Mouse (Mus musculus) C2C12 (cell line): ENCODE results near the gene Mepe.

Experiments
- CTCF ChIP-seq: IDR thresholded peaks from one replicate; pipeline ENCODE4 v1.5.1; 2011; ENCODE audit not compliant: control insufficient read depth, insufficient read depth, insufficient read length
- MAX ChIP-seq: IDR thresholded peaks from one replicate; pipeline ENCODE4 v1.6.1; 2011; ENCODE audit warnings: mild to moderate bottlenecking, control low read depth
- MYOG ChIP-seq: IDR thresholded peaks from one replicate; pipeline ENCODE4 v1.6.1; 2011; ENCODE audit not compliant: control insufficient read depth, insufficient read length; ENCODE audit errors: extremely low read depth
- USF1 ChIP-seq: IDR thresholded peaks from one replicate; pipeline ENCODE4 v1.6.1; 2011; ENCODE audit warnings: low read depth, mild to moderate bottlenecking, control low read depth, moderate library complexity

DNA sequence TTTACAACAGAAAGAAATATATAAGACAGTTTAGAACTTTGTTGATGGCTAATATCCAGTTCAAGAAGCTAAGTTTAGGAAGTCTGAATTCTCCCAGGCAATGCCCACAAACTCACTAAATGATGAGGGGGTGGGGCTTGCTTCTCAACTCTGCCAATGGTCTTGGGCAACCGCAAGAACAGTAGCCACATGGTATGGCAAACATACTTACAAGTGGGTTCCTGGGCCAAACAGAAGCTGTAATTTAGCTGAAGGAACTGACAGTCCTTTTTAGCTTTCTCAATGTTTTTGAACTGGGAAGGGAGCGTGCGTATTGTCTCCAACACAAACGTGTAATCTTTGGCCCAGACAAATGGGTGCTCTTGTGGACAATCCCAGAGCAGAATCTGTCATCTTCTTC, 46.2 kb downstream of the Mepe start:
- TF ChIP-seq CTCF (no peak), USF1 (no peak), MYOG (no peak), MAX (no peak)
